Mouse (Mus musculus) thymus, adult 18-20 months (tissue): ENCODE measurements around the gene Cfap300.

Source experiments
- DNase-seq, 2 experiments: peaks; one replicate each; pipeline ENCODE4 v3.0.0; 2022; ENCODE audit warnings: mixed read lengths in 2 of 2

The Cfap300 gene

GRCm38 (mm10) chr9:8042338-8043043 lies at the start of gene Cfap300:
Gene Cfap300 (minus strand): TSS chr9:8042823.
- peak; percentile 87 to 91 for DNase-seq

- no peak for DNase-seq
Observed at GRCm38 (mm10) chr9:8078882-8079281, 36.3 kb upstream of the Cfap300 start.

GRCm38 (mm10) chr9:8074345-8074744 lies 31.7 kb upstream of the Cfap300 start:
- DNase-seq = no peak

- no peak for DNase-seq
Observed at GRCm38 (mm10) chr9:8073203-8073755, 30.7 kb upstream of the Cfap300 start.

GRCm38 (mm10) chr9:8059636-8060035 lies 17.0 kb upstream of the Cfap300 start:
- no peak for DNase-seq

GRCm38 (mm10) chr9:8054831-8055230 lies 12.2 kb upstream of the Cfap300 start:
- DNase-seq = no peak

GRCm38 (mm10) chr9:8043044-8043387 lies 393 bp upstream of the Cfap300 start:
- DNase-seq = no peak

- DNase-seq = no peak
Observed at GRCm38 (mm10) chr9:8035546-8035945, 7.1 kb downstream of the Cfap300 start.

- DNase-seq = no peak
Observed at GRCm38 (mm10) chr9:8035091-8035490, 7.5 kb downstream of the Cfap300 start.

- no peak for DNase-seq
Observed at GRCm38 (mm10) chr9:8034143-8034542, 8.5 kb downstream of the Cfap300 start.

GRCm38 (mm10) chr9:8032847-8033246 lies 9.8 kb downstream of the Cfap300 start:
- DNase-seq = no peak

GRCm38 (mm10) chr9:8018609-8019008 lies 24.0 kb downstream of the Cfap300 start:
- DNase-seq = no peak

- peak; percentile 8 to 31 for DNase-seq
Observed at GRCm38 (mm10) chr9:8017253-8017913, 25.2 kb downstream of the Cfap300 start.

GRCm38 (mm10) chr9:8004370-8004991 lies 38.1 kb downstream of the Cfap300 start, which contains the start of gene Yap1:
Gene Yap1 (minus strand): TSS chr9:8004596.
- DNase-seq = peak; percentile 20 to 38

- DNase-seq = peak; percentile 7
Observed at GRCm38 (mm10) chr9:8003301-8004271, 39.0 kb downstream of the Cfap300 start.

GRCm38 (mm10) chr9:8002806-8003205 lies 39.8 kb downstream of the Cfap300 start:
- DNase-seq = no peak

- DNase-seq = no peak
Observed at GRCm38 (mm10) chr9:8001352-8001751, 41.3 kb downstream of the Cfap300 start.

- no peak for DNase-seq
Observed at GRCm38 (mm10) chr9:7994275-7994674, 48.3 kb downstream of the Cfap300 start.

- no peak for DNase-seq
Observed at GRCm38 (mm10) chr9:7992651-7993050, 50.0 kb downstream of the Cfap300 start.

GRCm38 (mm10) chr9:7990897-7991296 lies 51.7 kb downstream of the Cfap300 start:
- no peak for DNase-seq

GRCm38 (mm10) chr9:7987119-7987518 lies 55.5 kb downstream of the Cfap300 start:
- no peak for DNase-seq

- no peak for DNase-seq
Observed at GRCm38 (mm10) chr9:7984287-7984686, 58.3 kb downstream of the Cfap300 start.
